Mouse (Mus musculus) cerebellum, postnatal 36 days (tissue): ENCODE measurements around the gene Cep350.

Experiments used
- DNase-seq, 2 experiments: peaks; one replicate each; pipeline ENCODE4 v3.0.0; 2021 to 2022; ENCODE audit warnings: mixed read lengths in 2 of 2

The Cep350 gene

GRCm38 (mm10) chr1:155805607-155806006, 167.4 kb downstream of the Cep350 start:
- DNase-seq: no peak

- DNase-seq: peak; percentile 83
Observed at GRCm38 (mm10) chr1:155801014-155801991, 171.8 kb downstream of the Cep350 start.

- no peak for DNase-seq
Observed at GRCm38 (mm10) chr1:155798000-155798399, 175.1 kb downstream of the Cep350 start.

GRCm38 (mm10) chr1:155797425-155797824, 175.6 kb downstream of the Cep350 start:
- no peak for DNase-seq

GRCm38 (mm10) chr1:155796757-155797405, 176.2 kb downstream of the Cep350 start:
- DNase-seq: no peak

- DNase-seq: no peak
Observed at GRCm38 (mm10) chr1:155795791-155796233, 177.2 kb downstream of the Cep350 start.
